Mouse (Mus musculus): ENCODE results near the gene Ttbk1.
A peak's percentile ranks its signal among the peaks of the same experiment; 100 is the strongest.
"Not testable (repeated sequence)": the region's sequence is repeated elsewhere in the genome, so short reads cannot be mapped to it uniquely, and the experiment has no call there.

Ttbk1 gene

DNA sequence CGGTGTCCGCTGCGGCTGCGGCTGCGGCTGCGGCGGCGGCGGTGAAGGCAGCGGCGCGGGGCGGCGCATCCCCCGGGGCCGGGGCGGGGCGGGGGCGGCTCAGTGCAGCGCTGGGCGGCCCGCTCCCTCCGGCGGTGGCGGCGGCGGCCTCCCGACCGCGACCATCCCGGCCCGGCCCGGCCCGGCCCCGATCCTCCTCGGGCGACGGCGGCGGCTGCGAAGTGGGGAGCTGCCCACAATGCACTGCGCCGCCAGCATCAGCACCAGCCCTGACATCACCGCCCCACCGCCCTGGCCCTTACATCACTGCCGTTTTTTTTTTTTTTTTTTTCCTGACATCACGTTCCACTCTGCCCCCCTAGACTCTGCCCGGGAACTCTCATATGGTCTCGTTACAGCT is at the start of gene Ttbk1:
TSS of gene Ttbk1 (minus strand) at position 245 of the 400 bp plus-strand sequence.
- no peak for DNase-seq

DNA sequence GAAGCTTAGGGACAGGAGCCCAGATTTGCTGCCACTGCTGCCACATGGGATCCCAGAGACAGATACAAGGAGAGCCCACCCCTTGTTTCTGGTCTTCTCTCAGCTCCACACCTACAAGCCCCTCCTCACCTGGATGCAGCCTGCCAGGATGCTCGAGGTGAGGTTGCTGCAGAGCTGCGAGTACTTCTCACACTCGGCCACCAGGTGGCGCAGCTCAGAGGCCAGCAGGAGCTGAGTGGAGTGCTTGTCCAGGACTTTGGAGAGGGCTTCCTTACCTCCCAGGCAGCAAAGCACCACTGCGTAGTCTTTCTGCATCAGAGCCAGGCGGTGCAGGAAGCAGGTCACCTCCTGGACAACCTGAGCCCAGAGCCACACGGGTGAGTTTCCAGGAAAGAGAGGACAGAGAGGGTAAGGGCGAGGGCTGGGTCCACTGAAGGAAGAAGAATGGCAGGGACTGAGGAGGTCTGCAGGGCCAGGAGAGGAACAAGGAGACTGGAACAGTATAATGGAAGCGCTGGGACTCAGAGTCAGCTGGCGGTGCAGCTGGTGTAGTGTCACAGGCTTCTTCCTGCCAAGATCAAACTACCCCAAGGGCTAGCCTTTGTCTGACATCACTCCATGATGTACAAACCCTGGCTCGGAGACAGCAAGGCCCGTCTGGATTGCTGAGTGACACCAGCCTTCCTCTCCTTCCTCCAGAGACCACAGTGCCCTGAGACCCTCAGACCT is 38.3 kb upstream of the Ttbk1 start:
- peak; percentile 81 to 84 for DNase-seq

DNA sequence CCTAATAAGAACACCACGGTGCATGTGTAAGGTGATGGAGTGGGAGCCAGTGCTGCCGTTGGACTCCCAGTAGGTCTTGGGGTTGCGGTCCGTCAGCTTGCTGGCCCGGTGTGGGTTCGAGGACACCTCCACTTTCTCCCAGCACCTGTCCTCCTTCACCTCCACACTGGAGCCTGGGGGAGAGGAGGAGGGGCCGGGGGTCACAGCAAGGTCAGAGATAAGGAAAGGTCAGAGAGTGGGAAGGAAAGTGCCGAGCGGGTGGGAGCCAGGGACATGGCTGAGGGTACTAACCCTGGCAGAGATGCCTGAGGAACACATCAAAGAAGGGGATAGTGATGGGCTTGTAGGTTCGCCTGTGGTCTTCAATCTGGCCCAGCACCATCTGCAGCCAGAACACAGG is 37.6 kb upstream of the Ttbk1 start:
- DNase-seq, result no peak

DNA sequence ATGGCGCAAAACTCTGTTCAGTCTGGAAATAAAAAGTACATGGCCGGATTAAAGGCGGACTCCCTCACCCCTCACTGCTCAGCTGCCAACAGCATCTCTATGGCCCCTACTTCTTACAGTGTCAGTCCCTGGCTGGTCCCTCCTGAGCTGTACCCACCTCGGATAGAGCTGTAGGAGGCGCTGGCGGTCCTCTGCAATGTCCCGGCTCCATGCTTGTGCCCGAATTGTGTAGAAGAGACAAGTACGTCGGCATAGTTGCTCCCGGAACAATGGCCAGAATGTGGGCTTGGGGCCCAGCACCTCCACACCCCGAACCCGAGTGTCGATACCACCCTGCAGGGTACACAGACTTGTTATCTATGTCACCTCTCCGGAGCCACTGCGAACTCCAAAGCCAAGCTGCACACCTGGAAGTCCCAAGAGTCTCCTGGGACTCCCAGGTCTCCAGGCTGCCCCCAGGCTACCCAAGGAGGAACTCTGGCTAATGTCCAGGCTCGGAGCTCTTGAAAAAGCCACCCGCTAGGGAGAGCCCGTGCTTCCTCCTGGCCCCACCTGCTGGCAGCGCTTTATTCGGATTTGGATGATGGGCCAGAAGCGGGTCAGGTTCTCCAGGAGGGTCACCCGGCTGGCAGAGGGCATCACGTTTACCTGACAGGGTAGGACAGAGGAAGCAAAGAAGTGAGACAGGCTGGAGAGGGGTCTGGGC is 34.6 kb upstream of the Ttbk1 start:
- peak; percentile 27 to 33 for DNase-seq

DNA sequence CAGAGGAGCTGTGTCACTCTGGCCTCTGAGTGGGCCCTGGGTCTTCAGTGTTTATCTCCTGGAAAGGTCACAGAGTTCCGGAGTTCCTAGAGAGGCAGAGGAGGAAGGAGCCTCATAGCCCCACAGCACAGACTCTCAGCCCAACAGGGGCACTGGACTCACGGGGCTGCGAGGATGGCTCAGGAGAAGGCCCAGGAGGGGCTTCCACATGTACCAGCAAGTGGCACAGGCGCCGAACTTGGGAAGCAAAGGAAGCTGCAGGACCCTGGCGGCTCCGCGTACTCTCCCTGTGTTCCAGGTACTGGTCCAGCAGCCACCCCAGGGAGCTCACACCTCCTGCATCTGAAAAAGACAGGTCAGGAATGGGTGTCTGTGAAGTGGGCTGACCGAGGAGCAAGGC is 33.7 kb upstream of the Ttbk1 start:
- DNase-seq, result no peak

DNA sequence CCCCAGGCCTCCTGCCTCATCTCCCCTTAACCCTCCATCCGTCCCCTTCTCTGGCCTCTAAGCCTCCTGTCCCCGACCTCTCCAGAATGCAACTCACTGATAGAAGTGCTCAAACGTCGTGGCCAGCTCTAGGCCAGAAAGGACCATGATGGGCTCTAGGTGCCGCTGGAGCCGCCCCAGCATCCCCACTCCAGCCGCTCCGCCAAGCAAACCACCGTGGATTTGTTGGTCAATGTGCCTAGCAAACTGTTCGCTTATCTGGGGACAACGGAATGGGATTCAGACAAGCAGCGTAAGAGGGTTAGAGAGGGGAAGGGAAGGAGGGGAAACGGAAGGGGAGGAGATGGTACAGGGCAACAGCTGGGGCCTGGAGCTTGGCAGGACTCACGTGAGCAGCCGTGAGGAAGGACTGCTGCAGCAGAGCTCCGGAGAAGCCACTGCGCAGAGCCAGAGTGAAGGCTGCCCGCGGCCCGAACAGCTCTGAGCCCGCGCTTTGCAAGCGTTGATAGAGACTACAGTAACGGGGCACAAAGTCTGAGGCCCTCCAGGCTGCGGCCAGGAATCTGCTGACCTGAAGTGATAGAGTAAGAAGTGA is 33.0 kb upstream of the Ttbk1 start:
- peak in 1 of 2 experiments; percentile 42 for DNase-seq

DNA sequence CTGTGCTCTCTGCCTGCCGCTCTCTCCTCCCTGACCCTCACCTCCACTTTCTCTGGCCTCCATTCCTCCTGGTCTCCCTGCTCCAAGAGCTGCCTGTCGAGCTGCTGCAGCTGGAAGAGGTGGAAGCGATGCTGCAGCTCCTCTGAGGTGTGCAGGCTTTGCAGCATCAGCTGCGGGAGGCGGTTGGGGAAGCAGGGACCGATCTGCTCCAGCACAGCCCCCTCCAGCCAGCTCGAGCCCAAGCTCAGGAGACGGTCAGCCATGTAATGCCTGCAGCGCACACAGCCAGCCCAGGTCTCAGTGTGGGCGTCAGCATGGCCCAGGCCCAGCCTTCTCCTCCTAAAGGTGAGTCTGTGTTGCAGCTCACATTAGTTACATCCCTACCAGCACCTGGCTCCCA is 32.5 kb upstream of the Ttbk1 start:
- no peak for DNase-seq

DNA sequence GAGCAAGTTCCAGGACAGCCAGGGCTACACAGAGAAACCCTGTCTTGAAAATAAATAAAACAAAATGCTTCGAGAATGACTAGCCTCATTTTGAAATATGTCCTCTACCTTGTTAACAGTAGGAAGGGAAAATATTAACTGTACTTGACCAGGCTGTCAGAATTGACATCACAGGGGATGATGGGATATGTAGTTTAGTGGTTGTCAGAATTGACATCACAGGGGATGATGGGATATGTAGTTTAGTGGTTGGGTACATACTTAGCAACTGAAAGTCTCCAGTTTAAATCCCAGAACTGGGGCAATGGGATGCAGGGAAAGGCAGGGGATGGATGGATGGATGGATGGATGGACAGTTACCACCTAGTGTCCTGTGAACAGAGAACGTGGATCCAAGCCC is 25.9 kb upstream of the Ttbk1 start:
- no peak for DNase-seq

DNA sequence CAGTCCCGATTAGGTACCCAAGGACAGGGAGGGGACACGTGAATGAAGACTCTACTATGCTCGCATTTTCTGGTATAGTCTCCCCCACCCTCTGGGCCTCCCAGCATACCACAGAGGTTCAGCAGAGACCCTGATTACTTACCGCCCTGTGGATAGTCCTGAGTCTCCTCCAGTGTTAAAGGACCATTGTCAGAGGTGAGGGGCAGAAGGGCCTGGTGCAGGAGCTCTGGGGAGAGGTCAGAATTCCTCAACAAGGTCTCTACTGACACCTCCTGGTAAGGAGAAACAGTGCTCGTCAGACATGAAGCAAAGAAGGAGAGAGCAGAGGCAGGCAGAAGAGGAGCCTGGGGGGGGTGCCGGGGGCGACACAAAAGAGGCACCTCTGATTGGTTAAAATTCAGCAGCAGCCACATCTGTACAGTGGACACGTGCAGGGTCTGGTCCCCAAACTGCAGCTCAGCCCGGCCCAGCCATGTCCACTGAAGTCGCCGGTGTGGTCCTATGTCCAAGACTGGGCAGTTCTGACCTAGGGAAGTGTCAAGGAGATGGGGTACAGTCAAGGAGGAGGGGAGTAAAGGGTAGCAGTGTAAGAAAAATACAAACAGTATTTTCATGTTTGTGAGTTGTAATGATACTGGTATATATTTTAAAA is 23.7 kb upstream of the Ttbk1 start:
- DNase-seq, result no peak

DNA sequence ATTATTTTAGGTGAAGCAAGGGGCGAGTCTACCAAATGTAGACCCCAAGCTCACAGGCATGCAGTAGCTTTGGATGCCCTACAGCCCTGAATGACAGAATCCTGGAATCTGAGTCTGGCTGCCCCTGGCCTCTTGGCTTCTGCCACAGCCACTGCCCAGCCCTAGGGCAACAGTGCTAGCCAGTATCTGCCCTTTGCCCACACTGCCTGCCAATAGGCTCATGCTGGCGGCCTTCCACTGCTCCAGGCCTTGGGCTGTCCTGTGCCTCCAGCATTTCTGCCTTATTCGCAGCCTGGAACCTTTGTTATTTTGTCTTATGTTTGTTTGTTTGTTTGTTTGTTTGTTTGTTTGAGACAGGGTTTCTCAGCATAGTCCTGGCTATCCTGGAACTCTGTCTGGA is 18.1 kb upstream of the Ttbk1 start:
- DNase-seq, result no peak

DNA sequence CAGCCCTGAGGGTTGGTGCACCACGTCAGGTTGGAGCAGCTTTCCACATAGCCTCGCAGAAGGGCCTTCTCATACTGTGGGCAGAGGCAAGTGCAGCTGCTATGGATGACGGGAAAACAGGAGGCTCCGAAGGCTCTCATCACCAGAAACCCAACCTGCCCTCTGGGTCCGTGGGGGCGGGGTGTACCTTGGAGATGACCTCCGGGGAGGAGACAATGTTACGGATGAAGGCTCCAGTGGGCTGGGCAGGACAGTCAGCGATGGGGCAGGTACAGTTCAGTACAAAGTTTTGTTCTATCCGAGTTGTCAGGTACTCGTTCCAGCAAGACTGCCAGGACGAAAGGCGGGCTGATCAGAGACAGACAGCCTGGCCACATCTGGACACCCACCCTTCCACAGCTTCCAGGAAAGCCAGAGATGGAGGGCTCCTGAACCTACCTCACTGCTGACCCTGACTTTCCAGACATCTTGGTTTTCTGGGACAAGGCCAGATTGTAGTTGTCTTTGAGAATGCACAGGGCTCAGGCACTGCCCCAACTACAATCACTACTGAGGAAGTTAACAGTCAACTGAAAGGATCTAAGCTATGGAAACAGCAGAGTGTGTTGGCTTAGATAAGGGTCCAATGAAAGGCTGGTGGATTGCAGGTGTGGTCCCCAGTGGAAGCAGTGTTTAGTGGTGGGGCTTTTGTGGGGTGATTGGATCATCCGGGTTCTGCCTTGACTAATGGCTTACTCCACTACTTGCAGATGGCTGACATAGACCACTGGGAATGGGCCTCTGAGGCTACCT is 16.6 kb upstream of the Ttbk1 start:
- no peak for DNase-seq

DNA sequence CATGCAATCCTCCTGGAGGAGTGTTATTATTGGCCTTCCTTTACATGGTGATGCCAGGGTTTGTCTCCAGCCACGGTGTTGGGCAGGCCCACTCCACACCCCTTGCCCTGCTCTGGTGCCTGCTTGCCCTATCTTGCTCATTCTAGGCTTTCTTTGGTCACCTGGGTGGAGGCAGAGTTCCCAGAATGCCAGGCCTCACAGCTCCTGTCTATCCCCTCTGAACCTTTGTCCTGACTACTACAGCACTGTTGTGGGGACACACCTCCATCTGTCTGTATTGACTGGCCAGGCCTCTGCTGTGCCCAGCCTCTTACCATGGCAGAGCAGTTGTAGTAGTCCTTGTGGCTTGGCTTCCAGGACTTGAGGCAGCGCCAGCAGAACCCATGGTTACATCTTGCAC is 15.3 kb upstream of the Ttbk1 start:
- no peak for DNase-seq

DNA sequence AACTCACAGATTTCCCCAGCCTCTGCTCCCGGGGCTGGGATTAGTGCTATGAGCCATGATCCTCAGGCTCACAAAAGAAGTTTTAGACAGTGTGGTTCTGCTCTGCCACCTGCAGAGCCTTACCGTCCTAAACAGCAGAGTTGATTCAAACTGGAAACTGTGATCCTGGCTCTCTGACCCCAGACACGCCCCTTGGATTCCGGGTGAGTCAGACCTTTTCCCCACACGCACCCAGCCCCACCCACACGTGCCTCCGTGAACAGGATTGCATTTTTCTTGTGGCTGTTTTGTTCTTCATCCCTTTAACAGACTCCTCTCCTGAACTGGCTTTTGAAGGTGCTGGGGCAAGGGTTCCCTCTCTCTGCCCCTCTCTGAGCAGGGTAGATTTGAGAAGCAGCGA is 10.5 kb upstream of the Ttbk1 start:
- no peak for DNase-seq

DNA sequence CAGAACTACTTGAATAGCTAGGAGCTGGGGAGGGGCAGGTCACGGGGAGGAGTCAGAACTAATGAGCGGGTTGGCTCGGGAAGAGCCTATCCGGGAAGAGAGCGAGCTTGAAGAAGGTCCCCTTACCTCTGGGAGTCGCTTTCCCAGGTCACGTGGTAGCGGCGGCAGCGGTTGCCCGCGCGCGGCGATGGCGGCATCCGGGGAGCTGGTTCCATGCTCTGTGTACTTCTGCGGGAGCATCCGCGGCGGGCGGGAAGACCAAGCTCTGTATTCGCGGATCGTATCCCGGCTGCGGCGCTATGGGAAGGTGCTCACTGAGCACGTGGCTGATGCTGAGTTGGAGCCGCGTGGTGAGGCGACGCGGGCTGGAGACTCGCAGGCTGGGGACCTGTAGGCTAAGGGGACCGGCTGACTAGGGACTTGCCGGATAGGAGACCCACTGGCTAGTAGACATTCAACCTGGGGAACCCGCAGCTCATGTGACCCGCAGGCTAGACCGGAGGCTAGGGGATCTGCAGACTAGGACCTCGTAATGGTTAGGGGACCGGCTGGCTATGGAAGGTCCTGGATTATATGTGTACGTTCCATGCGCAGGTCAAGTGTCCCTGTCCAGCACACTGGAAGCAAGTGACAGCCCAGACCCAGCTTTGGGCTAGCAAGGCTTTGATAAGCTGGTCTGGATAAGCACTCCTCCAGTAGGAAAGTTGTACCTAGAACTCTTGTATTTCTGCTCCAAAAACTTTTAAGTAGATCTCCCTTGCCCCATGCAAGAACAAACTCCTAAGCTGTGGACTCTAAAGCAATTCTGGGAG is 9.4 kb upstream of the Ttbk1 start, which contains the start of gene Dnph1:
TSS of gene Dnph1 (plus strand) at position 89 of the 812 bp plus-strand sequence.
- DNase-seq, result peak; percentile 76 to 80

DNA sequence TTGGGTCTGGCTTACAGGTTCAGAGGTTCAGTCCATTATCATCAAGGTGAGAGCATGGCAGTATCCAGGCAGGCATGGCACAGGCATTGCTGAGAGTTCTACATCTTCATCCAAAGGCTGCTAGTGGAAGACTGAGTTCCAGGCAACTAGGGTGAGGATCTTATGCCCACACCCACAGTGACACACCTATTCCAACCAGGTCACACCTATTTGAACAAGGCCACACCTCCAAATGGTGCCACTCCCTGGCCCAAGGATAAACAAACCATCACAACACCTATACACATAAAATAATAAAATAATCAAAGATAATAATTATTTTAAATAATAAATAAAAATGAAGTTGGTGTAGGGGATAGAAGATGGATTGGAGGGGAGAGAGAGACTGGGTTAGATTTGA is 8.6 kb upstream of the Ttbk1 start:
- DNase-seq, result not testable (repeated sequence)

DNA sequence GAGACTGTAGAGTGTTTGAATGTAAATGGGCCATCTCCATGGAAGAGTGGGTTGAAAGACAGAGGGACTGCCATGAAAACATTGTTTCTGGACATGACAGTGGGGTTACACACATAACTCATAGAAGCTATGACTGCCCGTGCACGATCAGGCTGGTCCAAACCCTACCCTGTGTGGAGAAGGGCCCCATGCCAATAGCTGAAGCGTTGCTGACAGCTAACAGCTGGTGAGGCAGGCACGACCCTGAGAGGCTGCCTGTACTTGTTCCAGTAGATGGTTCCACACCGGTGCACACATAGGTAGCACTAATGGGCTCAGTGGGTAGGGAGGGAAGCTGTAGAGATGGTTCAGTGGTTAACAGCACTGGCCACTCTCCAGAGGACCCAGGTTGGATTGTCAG is 8.0 kb upstream of the Ttbk1 start:
- peak; percentile 25 to 63 for DNase-seq

DNA sequence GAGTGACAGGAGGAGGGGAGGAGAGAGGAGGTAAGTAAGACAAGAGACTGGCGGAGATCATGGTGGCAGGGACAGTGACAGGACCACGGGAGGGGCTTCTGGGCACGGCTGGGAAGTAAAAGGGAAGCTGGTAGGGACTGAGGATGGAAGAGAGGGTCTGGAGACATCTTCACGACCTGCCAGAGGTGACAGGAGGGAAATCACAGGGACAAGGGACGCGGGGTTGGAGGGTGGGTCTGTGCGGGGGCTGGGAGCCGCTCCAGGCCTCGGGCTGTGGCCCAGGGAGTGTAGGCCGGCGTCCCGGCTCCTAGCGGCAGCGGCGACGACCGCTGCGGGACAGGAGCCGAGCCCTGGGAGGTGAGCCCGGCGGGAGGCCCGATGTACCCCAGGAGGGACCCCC is 480 bp downstream of the Ttbk1 start:
- DNase-seq, result no peak

DNA sequence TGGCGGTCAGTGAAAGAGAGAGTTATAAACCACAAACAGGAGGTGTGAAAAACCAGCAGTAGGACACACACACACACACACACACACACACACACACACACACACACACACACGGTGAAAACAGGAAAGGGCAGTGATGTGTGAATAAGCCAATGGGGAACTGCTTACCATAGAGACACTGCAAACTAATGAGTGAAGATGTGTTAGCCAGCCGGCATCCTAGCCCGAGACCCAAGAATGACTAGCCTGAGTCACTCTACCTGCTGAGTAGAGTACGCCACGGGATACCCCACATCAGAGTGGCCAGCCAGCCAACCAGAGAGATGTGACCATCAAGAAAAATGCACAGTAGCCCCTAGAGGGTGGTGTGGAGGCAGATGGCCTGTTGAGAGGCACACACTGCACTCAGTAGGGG is 3.0 kb downstream of the Ttbk1 start:
- no peak for DNase-seq

DNA sequence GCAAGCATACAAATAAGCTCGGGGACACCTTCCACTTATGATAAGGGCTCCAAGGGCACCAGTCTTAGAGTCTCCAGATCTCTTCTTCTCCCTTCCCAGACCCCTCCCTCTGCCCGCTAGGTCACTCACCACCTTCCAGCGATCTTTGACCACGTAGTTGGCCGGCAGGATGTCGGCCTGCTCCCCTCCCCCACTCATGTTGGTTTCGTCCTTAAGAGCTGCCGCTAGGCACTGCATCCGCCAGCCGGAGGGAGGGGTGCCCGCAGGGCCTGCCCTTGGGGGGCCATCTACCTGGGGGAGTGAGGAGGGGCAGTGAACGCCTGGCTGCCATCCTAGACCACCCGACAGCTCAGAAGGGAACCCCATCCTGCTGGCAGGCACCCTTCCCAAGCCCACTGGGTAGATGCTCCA is 3.4 kb downstream of the Ttbk1 start:
- no peak for DNase-seq

DNA sequence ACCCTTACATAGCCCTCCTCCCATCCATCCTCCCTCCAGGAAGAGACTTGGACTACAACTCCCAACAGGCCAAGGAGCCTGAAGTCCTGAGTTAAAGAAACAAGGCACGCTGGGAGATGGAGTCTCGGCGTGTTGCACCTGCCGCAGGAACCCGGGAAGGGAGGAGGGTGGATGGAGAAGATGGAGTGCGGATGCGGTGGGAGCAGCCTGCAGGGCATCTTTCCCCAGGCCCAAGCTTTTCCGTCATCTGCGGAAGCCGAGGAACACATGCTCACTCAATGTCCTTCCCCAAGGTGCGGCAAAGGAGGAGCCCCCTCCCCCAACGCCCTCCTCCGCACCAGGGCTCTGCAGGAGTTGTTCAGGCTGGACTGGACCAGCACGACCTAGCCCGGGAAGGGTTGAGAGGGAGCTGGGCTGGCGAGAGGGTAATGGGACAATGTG is 3.9 kb downstream of the Ttbk1 start:
- peak in 1 of 2 experiments; percentile 21 for DNase-seq

DNA sequence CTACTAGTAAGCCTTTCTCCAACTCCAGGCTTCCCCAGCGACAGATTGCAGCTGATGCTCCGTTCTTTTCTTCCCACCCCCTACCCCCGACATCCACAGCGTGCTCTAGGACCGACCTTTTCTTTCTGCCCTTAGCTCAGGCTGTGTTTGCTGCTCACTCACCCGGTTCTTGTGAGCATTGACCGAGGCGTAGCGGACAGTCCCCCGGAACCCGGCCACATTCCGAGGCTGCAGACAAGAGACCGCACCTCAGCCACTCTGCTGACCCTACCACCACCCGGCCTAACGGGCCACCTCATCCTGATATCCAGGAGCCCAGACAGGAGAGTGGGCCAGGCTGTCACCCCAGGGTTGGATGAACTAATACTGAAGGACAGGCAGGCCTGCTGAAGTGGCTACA is 10.2 kb downstream of the Ttbk1 start:
- no peak for DNase-seq

DNA sequence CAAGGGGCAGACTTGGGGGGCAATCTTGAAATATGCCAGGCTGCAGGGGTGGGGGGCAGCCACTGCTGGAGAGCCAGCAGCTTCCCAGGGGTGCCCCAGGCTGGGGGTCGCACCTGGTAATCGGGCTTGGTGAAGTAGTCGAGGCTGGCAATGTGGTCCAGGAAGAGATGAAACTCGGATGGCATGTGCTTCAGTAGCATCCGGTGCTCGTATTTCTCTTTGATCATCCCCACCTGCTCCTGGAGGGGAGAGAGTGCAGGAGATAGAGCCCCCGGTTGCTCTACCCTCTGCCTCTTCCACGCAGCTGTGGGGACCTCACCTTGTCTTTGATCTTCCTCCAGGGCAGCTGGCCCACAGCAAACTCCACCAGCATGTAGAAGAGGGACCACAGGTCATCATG is 10.9 kb downstream of the Ttbk1 start:
- DNase-seq, result no peak

Data from lung, postnatal 4 days (tissue).